In the genomic region with DNA sequence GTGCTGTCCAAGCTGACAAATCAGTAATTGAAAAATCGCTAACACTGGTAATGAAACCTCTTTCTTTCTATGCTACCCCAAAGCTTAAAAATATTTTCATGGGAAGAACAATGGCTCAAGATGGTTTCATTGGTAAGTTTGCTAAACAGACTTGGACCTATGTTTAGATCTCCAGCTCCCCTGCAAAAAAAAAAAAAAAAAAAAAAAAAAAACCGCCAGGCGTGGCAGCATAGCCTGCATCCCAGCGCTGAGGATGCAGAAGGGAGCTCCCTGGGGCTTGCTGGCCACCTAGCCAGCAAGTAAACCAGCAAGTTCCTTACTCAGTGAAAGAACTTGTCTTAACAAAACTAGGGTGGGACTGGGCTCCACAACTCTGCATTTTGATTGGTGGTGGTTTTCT, we compare ENCODE assay signal across 24 mouse cellular contexts.
"Had no signal": no experiment of that assay in that cellular context is flagged by ENCODE, and none has a peak within 500 bp of the region (broad histone marks: within the 10 kb centered on the region; RNA-seq: fewer than 3 reads in every experiment).

No protein-coding gene starts in this region.

- H3K27me3 ChIP-seq: heart, embryonic 12.5 days; hindbrain, embryonic 12.5 days; kidney, embryonic 15.5 days; limb, embryonic 13.5 days; limb, embryonic 15.5 days; liver, embryonic 13.5 days; liver, embryonic 15.5 days had no signal

- H3K4me1 ChIP-seq: heart, embryonic 10.5 days; hindbrain, embryonic 10.5 days; hindbrain, embryonic 12.5 days; kidney, embryonic 15.5 days; limb, embryonic 13.5 days; limb, embryonic 15.5 days had no signal

- H3K9me3 ChIP-seq: heart, embryonic 10.5 days; heart, embryonic 12.5 days; hindbrain, embryonic 10.5 days; hindbrain, embryonic 12.5 days; kidney, embryonic 15.5 days; limb, embryonic 13.5 days; limb, embryonic 15.5 days; liver, embryonic 13.5 days; liver, embryonic 15.5 days had no signal

- H3K4me3 ChIP-seq: gastrocnemius, adult 2 months; heart, embryonic 10.5 days; heart, embryonic 12.5 days; hindbrain, embryonic 10.5 days; hindbrain, embryonic 12.5 days; kidney, embryonic 15.5 days; limb, embryonic 13.5 days; limb, embryonic 15.5 days; liver, embryonic 13.5 days; liver, embryonic 15.5 days had no signal

- DNase-seq: gastrocnemius, adult 2 months; gastrocnemius, postnatal 10 days; gastrocnemius, postnatal 25 days; heart, adult 18-20 months; heart, postnatal 10 days; heart, postnatal 4 days; kidney, postnatal 14 days; layer of hippocampus, adult 9-11 months; layer of hippocampus, postnatal 36 days; left cerebral cortex, postnatal 4 days; liver, embryonic 13.5 days had no signal

- H3K9ac ChIP-seq: heart, embryonic 12.5 days; hindbrain, embryonic 12.5 days; hindbrain, embryonic 14.5 days; kidney, embryonic 15.5 days; limb, embryonic 13.5 days; limb, embryonic 15.5 days; liver, embryonic 13.5 days; liver, embryonic 15.5 days had no signal

- H3K4me2 ChIP-seq: heart, embryonic 12.5 days; hindbrain, embryonic 12.5 days; hindbrain, embryonic 14.5 days; kidney, embryonic 15.5 days; limb, embryonic 13.5 days; limb, embryonic 15.5 days; liver, embryonic 11.5 days; liver, embryonic 13.5 days; liver, embryonic 15.5 days had no signal

- ATAC-seq: hindbrain, embryonic 16.5 days; inflammation-experienced regulatory T-cells, adult 6 months had no signal

- H3K27ac ChIP-seq: gastrocnemius, adult 2 months; heart, embryonic 10.5 days; hindbrain, embryonic 10.5 days; hindbrain, embryonic 12.5 days; hindbrain, embryonic 14.5 days; kidney, embryonic 15.5 days; kidney, postnatal 0 days; limb, embryonic 13.5 days; limb, embryonic 15.5 days; liver, embryonic 13.5 days; liver, embryonic 15.5 days had no signal

- H3K36me3 ChIP-seq: heart, embryonic 10.5 days; heart, embryonic 12.5 days; hindbrain, embryonic 10.5 days; hindbrain, embryonic 12.5 days; kidney, embryonic 15.5 days; limb, embryonic 13.5 days; limb, embryonic 15.5 days; liver, embryonic 13.5 days; liver, embryonic 15.5 days had no signal
